Mouse (Mus musculus) lung, adult 2 months (tissue): ENCODE data around the gene Eif3g. TPM values are rescaled to one million over a fixed set of nuclear protein-coding genes. Genes with fewer than 3 reads are reported as not detected.

ENCODE experiments used
- DNase-seq: peaks from one replicate; pipeline ENCODE4 v3.0.0; 2022
- H3K4me1 ChIP-seq: fragments of 200-500 bp; 2 replicates; pipeline ENCODE4 v1.6.1; 2011; ENCODE audit warnings: low read length; ENCODE audit not compliant: control insufficient read depth, insufficient read depth
- H3K4me3 ChIP-seq: fragments of 200-500 bp; replicated peaks from 2 replicates; pipeline ENCODE3; 2011; ENCODE audit warnings: low read depth, mild to moderate bottlenecking, control low read depth, low read length; ENCODE audit errors: extremely low read depth
- CTCF ChIP-seq: fragments of 200-500 bp; IDR thresholded peaks from 2 replicates; pipeline ENCODE4 v1.5.1; 2011; ENCODE audit warnings: mild to moderate bottlenecking, low read length, control low read depth; ENCODE audit not compliant: insufficient read depth
- POLR2A ChIP-seq: fragments of 200-500 bp; IDR thresholded peaks from 2 replicates; pipeline ENCODE4 v1.6.1; 2011; ENCODE audit warnings: low read depth, mild to moderate bottlenecking, control low read depth, low read length, borderline replicate concordance; ENCODE audit errors: extremely low read depth
- WGBS: fragments of 180-500 bp; shearing (Covaris S2); methylation state at CpG from one replicate; pipeline ENCODE4 v1.1.7; 2018; 5-methylcytosine and 5-hydroxymethylcytosine counted together
- polyA plus RNA-seq: library from polyadenylated mRNA; depleted of rRNA; stranded (reverse); fragments of >200 nt; gene quantifications from 2 replicates; pipeline ENCODE4 v1.2.3, GENCODE M21; 2012

The Eif3g gene
- polyA plus RNA-seq, 1 experiment, result 93.6 TPM

DNA sequence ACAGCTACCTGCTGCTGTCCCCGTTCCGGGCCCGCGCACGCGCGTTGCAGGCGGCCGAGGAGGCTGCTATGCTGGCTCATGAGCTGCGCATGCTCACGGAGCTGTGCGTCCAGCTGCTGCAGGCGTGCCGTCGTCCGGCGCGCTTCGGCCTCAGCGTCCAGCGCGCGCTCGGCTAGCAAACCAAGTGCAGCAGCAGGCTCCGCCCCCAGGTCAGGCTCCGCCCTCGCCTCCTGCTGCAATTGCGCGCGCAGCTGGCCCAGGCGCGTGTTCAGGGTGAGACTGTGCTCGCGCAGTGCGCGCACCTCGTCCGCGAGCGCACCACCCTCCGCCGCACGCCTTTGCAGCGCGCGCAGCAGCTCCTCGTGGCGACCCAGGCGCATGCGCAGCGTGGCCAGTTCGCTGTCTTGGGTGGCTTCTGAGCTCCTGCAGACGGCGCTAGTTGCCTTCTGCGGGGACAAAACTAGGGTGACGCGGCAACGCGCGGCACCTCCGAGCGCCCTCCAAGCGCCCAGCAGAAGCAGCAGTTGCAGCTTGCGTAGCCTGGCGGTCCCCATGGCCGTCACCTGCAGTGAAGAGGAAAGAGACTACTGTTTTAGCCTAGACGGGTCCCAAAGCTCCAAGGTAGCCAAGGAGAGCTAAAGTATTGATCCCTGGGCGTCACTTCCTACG, 20.2 kb downstream of the Eif3g start:
- under 1% methylated on average over 69 of the region's 69 CpGs for WGBS
- peak overlapping the region; percentile 68 for H3K4me3 ChIP-seq
- DNase-seq, result peak; percentile 99
- peaks cover 4% of the 10 kb centered on the region; the same call in 1 of the 2 replicates for H3K4me1 ChIP-seq
- TF ChIP-seq POLR2A (peak; percentile 85), CTCF (peak; percentile 70)

DNA sequence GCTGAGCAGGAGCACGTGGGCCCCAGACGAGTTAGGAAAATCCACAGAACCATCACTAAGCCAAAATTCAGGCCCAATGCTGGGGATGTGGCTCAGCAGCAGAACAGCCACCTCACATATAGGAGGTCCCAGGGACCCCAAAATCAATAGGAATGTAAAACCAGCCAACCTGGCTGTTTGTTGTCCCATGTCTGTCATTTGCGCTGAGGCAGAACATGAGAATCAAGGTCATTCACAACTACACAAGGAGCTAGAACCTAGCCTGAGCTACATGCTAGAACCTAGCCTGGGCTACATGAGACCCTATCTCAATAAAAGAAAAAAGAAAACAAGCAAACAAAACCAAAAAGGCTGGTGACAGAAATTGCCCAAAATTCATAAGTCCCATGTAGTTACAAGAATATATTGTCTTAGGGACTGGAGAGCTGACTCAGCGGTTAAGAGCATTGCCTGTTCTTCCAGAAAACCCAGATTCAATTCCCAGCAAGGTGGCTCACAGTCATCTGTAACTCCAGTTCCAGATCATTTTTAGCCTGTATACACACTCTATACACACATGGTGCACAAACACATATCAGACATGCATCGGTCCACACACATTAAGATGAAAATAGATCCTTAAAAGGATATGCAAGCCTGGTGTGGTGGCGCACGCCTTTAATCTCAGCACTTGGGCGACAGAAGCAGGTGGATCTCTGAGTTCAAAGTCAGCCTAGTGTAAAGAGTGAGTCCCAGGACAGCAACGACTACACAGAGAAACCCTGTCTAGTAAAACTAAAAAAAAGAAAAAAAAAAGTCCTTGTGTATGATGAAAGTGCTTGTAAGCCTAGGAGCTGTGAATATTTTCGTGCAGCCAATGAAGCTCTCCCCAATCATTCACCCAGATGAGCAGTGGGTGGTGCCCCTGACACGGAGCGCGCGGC, 21.0 kb downstream of the Eif3g start:
- no peak for TF ChIP-seq CTCF
- TF ChIP-seq POLR2A, result peak; percentile 90
- 34% methylated on average over 14 of the region's 14 CpGs for WGBS
- Histone ChIP-seq H3K4me1 (peaks cover 4% of the 10 kb centered on the region; the same call in 1 of the 2 replicates), H3K4me3 (peak overlapping the region; percentile 68)
- no peak for DNase-seq

DNA sequence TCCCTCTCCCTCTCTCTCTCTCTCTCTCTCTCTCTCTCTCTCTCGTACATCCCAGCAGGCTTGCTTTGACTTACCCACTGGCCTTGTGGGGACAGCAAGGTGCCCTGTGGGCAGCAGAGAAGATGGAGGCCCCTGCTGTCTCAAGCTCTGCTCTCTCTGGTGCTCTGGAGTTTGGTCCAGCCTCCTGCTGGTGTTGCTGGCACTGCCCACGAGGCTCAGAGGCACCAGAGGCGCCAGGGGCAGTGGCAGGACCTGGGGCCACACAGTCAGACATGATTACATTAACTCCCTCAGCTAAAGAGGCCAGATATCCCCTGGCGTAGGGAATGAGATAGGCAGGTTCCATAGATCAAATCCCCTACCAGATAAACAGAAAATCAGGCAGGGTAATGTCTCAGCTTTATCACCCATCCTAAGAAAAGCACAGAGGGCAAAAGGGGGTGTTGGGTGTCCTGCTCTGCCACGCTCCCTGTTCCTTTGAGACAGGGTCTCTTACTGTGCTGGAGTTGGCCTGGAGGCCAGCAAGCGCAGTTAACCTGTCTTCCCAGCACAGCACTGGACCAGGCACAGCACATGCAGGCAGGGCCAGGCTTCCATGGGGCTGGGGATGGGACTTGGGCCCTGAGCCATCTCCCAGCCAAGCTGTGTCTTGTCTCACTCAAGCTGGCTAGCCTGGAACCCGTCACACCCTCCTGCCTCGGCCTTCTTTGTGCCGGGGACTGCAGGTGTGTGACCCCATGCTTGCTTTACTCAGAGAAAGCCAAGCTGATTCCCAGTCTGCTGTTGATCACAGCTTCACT, 21.9 kb downstream of the Eif3g start:
- TF ChIP-seq CTCF, result no peak
- no peak for TF ChIP-seq POLR2A
- 72% methylated on average over 8 of the region's 9 CpGs for WGBS
- no peak overlapping the region for H3K4me3 ChIP-seq
- H3K4me1 ChIP-seq, result peaks cover 4% of the 10 kb centered on the region; the same call in 1 of the 2 replicates
- DNase-seq, result no peak

DNA sequence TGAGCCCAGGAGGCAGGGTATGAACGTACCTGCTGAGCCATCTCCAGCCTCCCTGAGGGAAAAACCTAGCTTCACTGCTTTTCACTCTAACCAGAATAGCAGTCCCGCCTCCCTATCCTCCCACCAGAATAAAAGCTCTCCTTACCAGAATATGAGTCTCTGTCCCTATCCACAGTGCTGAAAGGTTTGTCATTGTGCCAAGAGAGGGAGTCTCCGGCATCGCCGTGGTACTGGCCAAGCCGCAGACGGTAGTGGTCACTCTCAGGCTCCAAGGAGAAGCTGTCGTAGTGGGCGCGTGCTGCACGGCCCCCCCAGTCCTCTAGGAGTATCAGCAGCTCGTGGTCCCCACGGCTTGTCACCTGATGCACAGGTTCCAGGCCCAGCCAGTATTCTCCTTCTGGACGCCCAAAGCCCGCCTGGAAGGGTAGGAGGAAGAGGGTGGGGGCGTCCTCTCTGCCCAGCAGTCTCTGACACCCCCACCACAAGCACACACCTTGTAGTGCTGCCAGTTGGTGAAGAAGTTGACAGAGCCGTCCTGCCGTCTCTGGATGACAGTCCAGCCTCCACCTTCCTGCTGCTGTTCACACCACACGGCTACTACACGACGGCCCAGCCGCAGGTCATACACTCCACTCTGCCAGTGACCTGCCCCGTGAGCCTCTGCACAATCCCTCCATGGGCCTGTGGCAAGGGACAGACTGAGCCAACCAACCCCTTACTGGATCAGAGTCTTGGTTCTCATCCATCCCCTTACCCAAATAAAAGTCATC, 23.2 kb downstream of the Eif3g start:
- Histone ChIP-seq H3K4me1 (peaks cover 4% of the 10 kb centered on the region; the same call in 1 of the 2 replicates), H3K4me3 (no peak overlapping the region)
- WGBS, result 65% methylated on average over 23 of the region's 23 CpGs
- DNase-seq, result no peak
- no peak for TF ChIP-seq POLR2A
- no peak for TF ChIP-seq CTCF

DNA sequence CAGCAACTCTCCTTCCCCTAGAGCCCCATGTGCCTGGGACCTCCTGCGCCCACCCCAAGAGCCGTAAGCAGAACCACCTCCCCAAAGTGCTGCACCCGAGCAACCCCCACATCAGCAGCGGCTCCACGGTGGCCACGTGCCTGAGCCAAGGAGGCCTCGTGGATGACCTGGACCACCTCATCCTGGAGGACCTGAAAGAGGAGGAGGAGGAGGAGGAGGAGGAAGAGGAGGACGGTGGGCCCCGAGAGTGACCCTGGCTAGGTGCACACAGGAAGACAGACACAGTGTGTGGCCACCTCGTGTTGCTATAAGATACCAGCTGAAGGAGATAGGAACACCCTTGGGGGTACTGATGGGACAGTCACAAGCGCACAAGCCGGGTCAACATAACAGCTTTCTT, 24.9 kb downstream of the Eif3g start:
- TF ChIP-seq CTCF, result no peak
- TF ChIP-seq POLR2A, result no peak
- DNase-seq, result no peak
- no peak overlapping the region for H3K4me3 ChIP-seq
- WGBS, result 90% methylated on average over 12 of the region's 12 CpGs
- H3K4me1 ChIP-seq, result peaks cover 7% of the 10 kb centered on the region; the same call in 1 of the 2 replicates

DNA sequence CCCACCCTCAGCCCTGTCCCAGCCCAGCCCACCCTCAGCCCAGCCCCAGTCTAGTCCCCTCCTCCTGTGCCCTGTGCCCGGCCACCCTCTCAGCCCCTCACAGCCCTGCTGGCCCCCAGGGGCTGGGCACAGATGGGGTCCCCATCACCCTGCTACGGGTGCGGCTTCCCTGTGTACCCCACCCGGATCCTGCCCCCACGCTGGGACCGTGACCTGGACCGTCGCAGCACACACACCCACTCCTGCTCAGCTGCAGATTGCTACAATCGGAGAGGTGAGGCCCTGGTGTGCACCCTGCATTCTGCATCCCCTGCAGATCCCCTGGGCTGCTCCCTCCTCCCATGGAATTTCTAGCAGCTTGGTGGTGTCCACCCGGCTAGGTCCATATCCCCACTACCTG, 25.4 kb downstream of the Eif3g start:
- TF ChIP-seq POLR2A, result no peak
- TF ChIP-seq CTCF, result no peak
- 91% methylated on average over 10 of the region's 10 CpGs for WGBS
- Histone ChIP-seq H3K4me3 (no peak overlapping the region), H3K4me1 (peaks cover 7% of the 10 kb centered on the region; the same call in 1 of the 2 replicates)
- no peak for DNase-seq

DNA sequence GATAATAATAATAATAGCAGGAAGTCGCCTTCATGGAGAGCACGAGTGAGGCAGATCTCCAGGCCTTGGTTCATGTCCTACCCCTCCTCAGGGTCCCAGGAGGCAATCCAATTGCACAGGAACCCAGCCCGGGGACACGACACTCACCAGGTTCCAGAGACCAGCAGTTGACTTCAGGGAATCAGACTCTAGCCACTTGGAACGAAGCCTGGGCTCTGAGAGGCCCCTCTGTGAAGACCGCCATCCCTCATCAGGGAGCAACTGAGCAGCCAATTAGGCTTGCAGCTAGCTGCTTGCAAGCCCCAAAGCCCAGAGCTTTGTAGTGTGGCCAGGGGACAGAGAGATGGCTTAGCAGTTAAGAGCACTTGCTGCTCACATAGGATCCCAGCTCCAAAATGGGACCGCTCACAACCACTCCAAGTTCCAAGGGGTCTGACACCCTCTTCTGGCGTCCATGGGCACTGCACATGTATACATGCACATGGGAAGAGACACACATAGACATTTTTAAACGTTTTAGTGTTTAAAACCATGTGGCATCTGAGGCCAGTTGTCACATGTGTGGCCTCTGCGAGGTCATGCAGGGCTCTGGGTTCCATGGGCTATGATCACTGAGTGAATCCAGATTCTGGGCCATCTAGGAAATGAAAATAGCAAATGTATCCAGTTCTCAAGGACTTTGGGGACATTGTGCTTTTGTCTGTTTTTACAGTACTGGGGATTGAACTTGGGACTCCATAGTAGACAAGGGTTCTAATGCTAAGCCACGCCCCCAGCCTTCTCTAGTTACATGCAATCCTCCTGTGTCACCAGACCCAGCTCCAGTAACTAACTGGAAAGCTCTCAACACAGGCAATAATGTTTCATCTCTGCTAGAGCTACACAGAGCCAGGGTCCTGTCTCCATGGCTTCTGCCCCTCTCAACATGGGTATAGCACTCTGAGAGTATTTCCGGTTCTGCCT, 27.9 kb downstream of the Eif3g start:
- DNase-seq, result no peak
- 79% methylated on average over 12 of the region's 12 CpGs for WGBS
- TF ChIP-seq POLR2A (no peak), CTCF (no peak)
- peaks cover 4% of the 10 kb centered on the region; the same call in 1 of the 2 replicates for H3K4me1 ChIP-seq
- H3K4me3 ChIP-seq, result no peak overlapping the region

DNA sequence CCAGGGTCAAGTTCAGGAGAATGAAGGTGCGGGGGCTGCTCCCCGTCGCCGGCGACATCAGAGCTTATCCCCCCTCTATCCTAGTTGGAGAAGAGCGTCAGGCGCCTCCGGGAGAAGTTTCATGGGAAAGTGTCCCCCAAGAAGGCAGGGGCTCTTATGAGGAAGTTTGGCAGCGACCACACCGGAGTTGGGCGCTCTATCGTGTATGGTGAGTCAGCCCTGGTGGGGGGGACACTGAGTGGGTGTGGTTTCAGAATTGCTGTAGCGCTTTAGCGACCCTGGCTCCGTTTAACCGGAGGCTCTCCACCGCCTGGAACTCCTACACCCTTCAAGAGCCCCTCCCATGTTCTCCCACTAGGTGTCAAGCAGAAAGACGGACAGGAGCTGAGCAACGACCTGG, 29.2 kb downstream of the Eif3g start:
- Histone ChIP-seq H3K4me1 (peaks cover 4% of the 10 kb centered on the region; the same call in 1 of the 2 replicates), H3K4me3 (peak overlapping the region; percentile 61)
- no peak for DNase-seq
- TF ChIP-seq CTCF (no peak), POLR2A (no peak)
- 5% methylated on average over 19 of the region's 19 CpGs for WGBS

DNA sequence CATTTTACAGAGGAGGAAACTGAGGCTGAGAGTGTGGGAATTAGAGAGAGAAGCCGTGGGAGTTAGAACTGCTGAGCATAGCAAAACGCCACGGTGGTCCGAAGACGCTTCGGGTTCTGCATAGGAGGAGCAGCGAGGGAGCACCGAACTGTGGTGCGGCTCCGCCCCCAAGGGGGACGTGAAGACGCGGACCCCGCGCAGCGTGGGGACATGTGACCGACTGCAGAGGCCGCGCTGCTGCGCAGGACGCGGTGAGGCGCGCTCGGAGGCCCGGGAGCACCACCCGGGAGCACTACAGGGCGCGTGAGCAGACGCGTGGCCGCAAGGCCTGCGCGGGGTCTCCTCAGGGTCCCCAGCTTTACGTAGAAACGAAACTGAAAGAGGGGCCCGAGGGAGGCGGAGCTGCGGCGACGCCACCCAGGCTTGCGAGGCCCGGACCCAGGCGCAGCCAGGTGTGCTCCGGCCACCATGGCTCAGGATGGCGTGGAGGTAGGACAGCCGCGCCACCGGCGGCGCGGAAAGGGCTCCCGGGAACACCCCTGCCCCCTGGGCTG, 29.9 kb downstream of the Eif3g start, which contains the start of gene A230050P20Rik:
Gene A230050P20Rik (plus strand): TSS at position 195 of the 554 bp plus-strand sequence.
- peak; percentile 59 for DNase-seq
- H3K4me3 ChIP-seq, result peak within 1 kb of the TSS; percentile 61
- H3K4me1 ChIP-seq, result peaks cover 4% of the 10 kb centered on the region; the same call in 1 of the 2 replicates
- TF ChIP-seq CTCF, result no peak
- TF ChIP-seq POLR2A, result peak; percentile 45; the same call in 1 of the 2 replicates
- 2% methylated on average over 53 of the region's 53 CpGs for WGBS
